Mouse (Mus musculus) lung, embryonic 16.5 days (tissue): ENCODE data around the gene Olfr1484. TPM values are rescaled to one million over a fixed set of nuclear protein-coding genes. Genes with fewer than 3 reads are reported as not detected.
"Not testable (repeated sequence)": the region's sequence is repeated elsewhere in the genome, so short reads cannot be mapped to it uniquely, and the experiment has no call there.

ENCODE experiments used
- ATAC-seq: fragments of 200-750 bp; cut with Nextera tagmentation; 2 replicates; pipeline ENCODE4 v1.8.0; 2017; ENCODE audit warnings: low read depth, mild to moderate bottlenecking, moderate library complexity
- H3K27ac ChIP-seq: fragments of 300-500 bp; sonication (generic); 2 replicates; pipeline ENCODE4 v1.5.1; 2014; ENCODE audit warnings: mild to moderate bottlenecking, control low read depth, low read length
- H3K27me3 ChIP-seq: fragments of 300-500 bp; sonication (generic); 2 replicates; pipeline ENCODE4 v1.6.1; 2014; ENCODE audit warnings: low read depth, low read length, mixed read lengths; ENCODE audit not compliant: control insufficient read depth, insufficient read depth
- H3K36me3 ChIP-seq: fragments of 300-500 bp; sonication (generic); 2 replicates; pipeline ENCODE4 v1.6.1; 2014; ENCODE audit warnings: low read length; ENCODE audit not compliant: control insufficient read depth, insufficient read depth
- H3K4me1 ChIP-seq: fragments of 300-500 bp; sonication (generic); replicated peaks from 2 replicates; pipeline ENCODE4 v1.6.1; 2014; ENCODE audit warnings: low read length, mixed read lengths; ENCODE audit not compliant: control insufficient read depth, insufficient read depth
- H3K4me2 ChIP-seq: fragments of 300-500 bp; sonication (generic); 2 replicates; pipeline ENCODE4 v1.6.1; 2014; ENCODE audit warnings: low read depth, low read length, control low read depth
- H3K4me3 ChIP-seq: fragments of 300-500 bp; sonication (generic); 2 replicates; pipeline ENCODE4 v1.5.1; 2014; ENCODE audit warnings: mild to moderate bottlenecking, low read length, control low read depth
- H3K9ac ChIP-seq: fragments of 300-500 bp; sonication (generic); 2 replicates; pipeline ENCODE4 v1.6.1; 2014; ENCODE audit warnings: low read length, control low read depth
- H3K9me3 ChIP-seq: fragments of 300-500 bp; sonication (generic); 2 replicates; pipeline ENCODE4 v1.6.1; 2016; ENCODE audit warnings: low read length; ENCODE audit not compliant: control insufficient read depth
- WGBS: fragments of 180-500 bp; shearing (Covaris S2); extraction: QIAGEN DNeasy Blood & Tissue Kit; methylation state at CpG from one replicate; pipeline ENCODE4 v1.1.7; 2014; 5-methylcytosine and 5-hydroxymethylcytosine counted together
- microRNA-seq: library from miRNA; unstranded; fragments of <30 nt; microRNA quantifications from one replicate; pipeline ENCODE4, GENCODE M21; 2016
- polyA plus RNA-seq: library from polyadenylated mRNA; unstranded; fragments of >200 nt; fragmentation: Nextera tagmentation; extraction: Ambion mirVana; gene quantifications from 2 replicates; pipeline ENCODE4 v1.2.1, GENCODE M21; 2015

Gene Olfr1484
- not detected in 2 replicates for polyA plus RNA-seq

- Histone ChIP-seq H3K36me3 (no peaks in the 10 kb centered on the region), H3K4me2 (no peak within 1 kb of the TSS), H3K9me3 (no peaks in the 10 kb centered on the region), H3K4me3 (no peak within 1 kb of the TSS), H3K4me1 (no peaks in the 10 kb centered on the region), H3K27ac (no peak within 1 kb of the TSS), H3K9ac (no peak within 1 kb of the TSS), H3K27me3 (no peaks in the 10 kb centered on the region)
- no peak for ATAC-seq
- WGBS = 83% methylated on average over 1 of the region's 1 CpGs
Observed at GRCm38 (mm10) chr19:13583211-13583610, at the start of gene Olfr1484. Olfr1484 (plus strand) TSS chr19:13583511.

GRCm38 (mm10) chr19:13617075-13617474, 33.8 kb downstream of the Olfr1484 start, which contains the start of gene Olfr1487:
Olfr1487 (plus strand) TSS chr19:13617375.
- H3K4me1 ChIP-seq, H3K36me3 ChIP-seq, H3K9me3 ChIP-seq, H3K27me3 ChIP-seq, H3K4me2 ChIP-seq, H3K27ac ChIP-seq, ATAC-seq, H3K9ac ChIP-seq, H3K4me3 ChIP-seq: not testable (repeated sequence)
- 84% methylated on average over 2 of the region's 2 CpGs for WGBS

GRCm38 (mm10) chr19:13631321-13631720, 48.0 kb downstream of the Olfr1484 start, which contains the start of gene Olfr1489:
Olfr1489 (plus strand) TSS chr19:13631621.
- no peaks in the 10 kb centered on the region for H3K27me3 ChIP-seq
- H3K9ac ChIP-seq = no peak within 1 kb of the TSS
- H3K27ac ChIP-seq = no peak within 1 kb of the TSS
- H3K4me2 ChIP-seq = no peak within 1 kb of the TSS
- 79% methylated on average over 1 of the region's 1 CpGs for WGBS
- H3K9me3 ChIP-seq = no peaks in the 10 kb centered on the region
- no peaks in the 10 kb centered on the region for H3K4me1 ChIP-seq
- H3K4me3 ChIP-seq = no peak within 1 kb of the TSS
- ATAC-seq = no peak
- no peaks in the 10 kb centered on the region for H3K36me3 ChIP-seq

Small RNA genes lying within 50 kb of the gene (microRNA-seq; reads per million reads assigned to microRNA genes)
- gene Gm22323 (not detected), gene Gm23931 (not detected)

Other genes with a start within 250 kb of the Olfr1484 start
- gene Olfr1466, start 244.6 kb upstream of the Olfr1484 start, polyA plus RNA-seq = not detected in 2 replicates
- not detected in 2 replicates for gene Olfr1467, start 221.3 kb upstream of the Olfr1484 start, polyA plus RNA-seq
- not detected in 2 replicates for gene Olfr1469, start 175.7 kb upstream of the Olfr1484 start, polyA plus RNA-seq
- not detected in 2 replicates for gene Olfr1471, start 140.1 kb upstream of the Olfr1484 start, polyA plus RNA-seq
- not detected in 2 replicates for gene Olfr1472, start 127.4 kb upstream of the Olfr1484 start, polyA plus RNA-seq
- not detected in 2 replicates for gene Olfr1474, start 113.9 kb upstream of the Olfr1484 start, polyA plus RNA-seq
- gene Olfr1475, start 103.3 kb upstream of the Olfr1484 start, polyA plus RNA-seq = not detected in 2 replicates
- not detected in 2 replicates for gene Olfr1477, start 83.0 kb upstream of the Olfr1484 start, polyA plus RNA-seq
- not detected in 2 replicates for gene Olfr1480, start 55.6 kb upstream of the Olfr1484 start, polyA plus RNA-seq
- gene Olfr1487, start 33.9 kb downstream of the Olfr1484 start, polyA plus RNA-seq = not detected in 2 replicates
- not detected in 2 replicates for gene Olfr1489, start 48.1 kb downstream of the Olfr1484 start, polyA plus RNA-seq
- not detected in 2 replicates for gene Olfr1490, start 67.6 kb downstream of the Olfr1484 start, polyA plus RNA-seq
- not detected in 2 replicates for gene Olfr1491, start 113.8 kb downstream of the Olfr1484 start, polyA plus RNA-seq
- not detected in 2 replicates for gene Olfr1493-ps1, start 139.8 kb downstream of the Olfr1484 start, polyA plus RNA-seq
- gene Olfr1494, start 156.2 kb downstream of the Olfr1484 start, polyA plus RNA-seq = not detected in 2 replicates
- gene Olfr1495, start 181.1 kb downstream of the Olfr1484 start, polyA plus RNA-seq = not detected in 2 replicates
- not detected in 2 replicates for gene Olfr1496, start 194.4 kb downstream of the Olfr1484 start, polyA plus RNA-seq
- not detected in 2 replicates for gene Olfr1497, start 214.7 kb downstream of the Olfr1484 start, polyA plus RNA-seq
- not detected in 2 replicates for gene Olfr1499, start 235.9 kb downstream of the Olfr1484 start, polyA plus RNA-seq
- not detected in 2 replicates for gene Olfr1500, start 247.0 kb downstream of the Olfr1484 start, polyA plus RNA-seq